Mouse (Mus musculus): ENCODE data around the gene Tspo2. TPM values are rescaled to one million over a fixed set of nuclear protein-coding genes. Genes with fewer than 3 reads are reported as not detected.
"Not testable (repeated sequence)": the region's sequence is repeated elsewhere in the genome, so short reads cannot be mapped to it uniquely, and the experiment has no call there.

Gene Tspo2
- not detected for total RNA-seq (2021)

DNA sequence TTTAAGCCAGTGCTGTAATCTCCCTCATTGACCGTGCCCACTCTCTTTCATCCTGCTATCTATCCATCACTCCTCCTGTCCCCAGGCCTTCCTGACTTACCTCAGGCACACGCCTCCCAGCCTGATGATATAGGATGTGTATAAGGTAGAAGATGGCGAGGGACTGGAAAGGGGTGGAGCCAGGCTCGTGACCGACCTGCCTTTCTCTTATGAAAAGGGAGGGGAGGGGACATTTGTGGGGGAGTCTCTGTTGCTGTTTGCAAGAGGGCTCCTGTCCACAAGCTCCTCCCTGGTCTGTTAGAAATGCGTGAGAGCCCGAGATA is at the start of gene Tspo2:
TSS of gene Tspo2 (minus strand) at position 170 of the 323 bp plus-strand sequence.
- no peak for DNase-seq (ENCODE audit: low spot score in 2 of 2)
- intact Hi-C loops (cut with DNase I) = no loop called here

DNA sequence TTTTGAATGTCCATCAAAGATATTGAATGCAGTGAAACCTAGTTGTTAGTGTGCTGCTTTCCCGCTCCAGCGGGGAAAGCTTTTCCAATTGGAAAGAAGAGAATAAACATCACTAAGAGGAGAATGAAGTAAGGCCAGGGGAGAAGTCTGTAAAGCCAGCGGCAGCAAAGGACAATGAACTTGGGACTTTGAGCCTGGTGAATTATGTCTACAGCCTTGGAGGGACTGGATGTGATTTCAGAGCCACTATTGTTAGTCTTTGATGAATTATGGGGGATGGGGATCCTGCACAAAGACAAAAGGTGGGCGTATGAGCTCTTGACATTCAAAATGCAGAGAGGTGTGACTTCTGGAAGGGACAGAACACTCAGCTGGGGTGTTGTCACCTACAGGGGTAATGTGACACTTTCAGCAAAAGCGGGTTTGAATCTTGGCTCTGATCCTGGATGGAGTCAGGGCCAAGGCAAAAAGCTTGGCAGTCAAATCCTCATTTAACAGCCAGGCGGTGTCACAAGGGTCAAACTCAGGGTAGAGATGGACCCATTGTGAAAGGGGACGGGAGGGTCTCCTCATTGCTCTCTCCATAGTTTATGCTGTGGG is 49.6 kb upstream of the Tspo2 start:
- DNase-seq (ENCODE audit: low spot score in 2 of 2) = no peak
- intact Hi-C loops (cut with DNase I) = no loop called here

DNA sequence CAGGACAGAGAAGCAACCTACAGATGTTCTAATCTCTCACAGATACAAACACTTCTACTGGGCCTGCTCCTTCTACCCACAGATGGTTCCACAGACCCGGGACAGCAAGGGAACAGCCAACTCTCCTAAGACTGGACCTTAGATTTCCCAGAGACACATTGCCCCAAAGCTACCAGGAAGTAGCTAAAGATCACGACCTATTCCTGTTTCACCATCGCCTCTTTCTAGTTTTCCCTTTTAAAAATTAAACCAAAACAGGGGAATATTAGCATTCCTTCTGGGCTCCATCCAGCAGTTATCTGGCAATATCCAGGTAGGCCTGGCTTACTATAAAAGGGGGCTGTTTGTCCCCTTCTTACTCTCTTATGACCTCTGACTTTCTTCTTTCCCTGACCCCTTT is 46.7 kb upstream of the Tspo2 start:
- DNase-seq (ENCODE audit: low spot score in 2 of 2) = no peak
- intact Hi-C loops (cut with DNase I) = no loop called here

DNA sequence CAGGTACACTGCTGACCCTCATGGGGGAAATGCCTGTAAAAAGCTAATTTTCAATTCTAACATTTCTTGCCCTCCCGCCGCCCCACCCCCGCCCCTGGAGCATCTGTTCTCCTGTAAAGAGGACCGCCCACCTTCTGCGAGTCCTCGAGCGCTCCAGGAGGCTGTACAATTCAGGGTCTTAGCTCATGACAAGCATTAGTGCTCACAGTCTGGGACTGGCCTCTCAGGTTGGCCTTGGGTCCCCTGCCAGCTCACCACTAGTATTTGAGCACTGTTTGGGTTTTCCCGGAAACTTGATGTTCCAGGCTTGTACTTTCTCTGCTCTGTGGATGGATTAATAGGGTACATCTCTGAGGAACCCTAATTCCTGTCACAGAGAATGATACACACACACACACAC is 42.7 kb upstream of the Tspo2 start:
- intact Hi-C loops (cut with DNase I) = no loop called here
- DNase-seq (ENCODE audit: low spot score in 2 of 2) = no peak

DNA sequence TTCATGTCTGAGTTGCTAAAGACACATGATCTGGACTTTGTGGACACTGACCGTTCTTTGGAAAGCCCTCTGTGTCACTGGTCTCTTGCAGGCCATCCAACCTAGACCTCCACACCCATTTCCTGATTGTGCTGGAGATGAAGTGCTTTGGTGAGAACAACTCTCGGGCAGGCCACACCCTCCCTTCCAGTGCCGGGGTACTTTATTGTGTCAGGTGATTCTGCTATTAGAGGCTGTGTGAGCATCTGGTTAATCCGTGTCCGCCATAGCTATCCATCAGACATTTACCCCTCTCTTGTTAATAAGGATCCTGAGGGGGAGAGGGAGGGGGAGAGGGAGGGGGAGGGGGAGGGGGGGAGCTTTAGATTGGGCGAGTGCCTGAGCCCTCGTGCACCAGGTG is 42.3 kb upstream of the Tspo2 start:
- intact Hi-C loops (cut with DNase I) = no loop called here
- no peak for DNase-seq (ENCODE audit: low spot score in 2 of 2)

DNA sequence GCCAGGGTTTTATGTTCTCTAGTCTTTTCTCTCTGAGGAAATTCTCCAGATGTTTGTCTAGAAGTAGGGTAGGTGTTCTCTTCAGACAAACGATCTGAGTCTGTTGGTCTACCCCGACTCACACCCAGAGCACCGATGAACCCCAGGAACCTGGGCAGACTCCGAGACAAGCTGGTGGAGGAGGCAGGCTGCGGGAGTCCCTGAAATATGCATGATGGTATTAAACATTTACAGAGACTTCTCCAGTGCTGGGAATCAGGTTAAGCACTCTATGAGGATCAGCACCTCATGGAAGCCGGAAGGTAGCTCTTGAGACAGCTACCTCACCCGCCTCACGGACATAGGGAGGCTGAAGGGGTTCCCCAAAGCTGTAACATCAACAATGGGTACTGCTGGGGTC is 41.3 kb upstream of the Tspo2 start:
- intact Hi-C loops (cut with DNase I) = no loop called here

DNA sequence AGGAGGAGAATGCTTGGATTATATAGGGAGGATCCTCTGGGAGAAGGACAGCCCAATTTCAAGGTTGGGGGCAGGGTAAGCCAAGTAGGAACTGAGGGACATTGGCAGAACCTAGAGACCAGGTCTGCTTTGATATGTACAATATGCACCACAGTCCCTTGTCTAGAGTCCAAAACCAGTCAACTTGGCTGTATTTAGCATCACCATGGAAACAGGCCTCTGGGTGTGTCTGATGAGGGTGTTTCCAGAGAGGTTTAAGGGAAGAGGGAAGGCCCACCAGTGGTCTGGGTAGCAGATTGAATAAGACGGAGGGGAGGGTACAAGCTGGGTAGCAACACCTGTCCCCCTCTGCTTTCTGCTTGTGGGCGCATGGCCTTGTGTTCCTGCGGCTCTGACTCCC is 38.1 kb upstream of the Tspo2 start:
- no peak for DNase-seq (ENCODE audit: low spot score in 2 of 2)
- intact Hi-C loops (cut with DNase I) = no loop called here

More for the DNA sequence above, 41.3 kb upstream of the Tspo2 start:
- DNase-seq (ENCODE audit: low spot score in 2 of 2) = no peak

DNA sequence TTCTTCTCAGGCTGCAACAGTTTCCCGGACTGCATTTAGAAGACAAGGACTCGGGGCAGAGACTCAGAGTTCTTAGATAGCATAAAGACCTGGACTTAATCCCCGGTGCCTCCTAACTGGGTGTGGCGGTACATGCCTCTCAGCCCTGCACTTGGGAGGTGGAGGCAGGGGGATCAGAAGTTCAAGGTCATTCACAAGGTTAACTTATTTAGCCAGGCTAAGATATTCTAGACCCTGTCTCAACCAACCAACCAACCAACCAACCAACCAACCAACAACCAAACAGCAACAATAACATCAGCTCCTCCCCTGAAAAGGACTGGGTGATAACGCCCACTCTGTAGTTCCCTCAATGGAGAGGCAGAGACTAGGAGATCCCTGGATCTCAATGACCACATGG is 32.9 kb upstream of the Tspo2 start:
- intact Hi-C loops (cut with DNase I) = no loop called here
- no peak for DNase-seq (ENCODE audit: low spot score in 2 of 2)

DNA sequence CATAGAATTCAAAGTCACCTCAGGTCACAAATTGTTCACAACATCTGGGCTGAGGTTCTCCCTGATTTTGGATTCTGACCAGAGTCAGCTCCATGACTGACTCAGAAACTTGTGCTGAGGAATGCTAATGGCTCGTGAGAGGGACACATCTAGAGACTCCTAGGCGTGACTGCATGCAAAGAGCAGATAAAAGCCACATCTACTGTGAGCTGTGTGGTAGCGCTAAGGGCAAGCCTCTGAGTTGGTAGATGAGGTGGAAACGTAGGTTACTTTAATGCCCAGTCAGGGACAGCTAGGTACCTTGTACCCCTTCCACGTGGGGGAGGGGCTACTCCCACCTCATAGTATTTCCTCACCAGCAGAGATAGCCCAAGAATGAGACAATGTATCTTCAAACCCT is 32.4 kb upstream of the Tspo2 start:
- DNase-seq (ENCODE audit: low spot score in 2 of 2) = no peak
- intact Hi-C loops (cut with DNase I) = no loop called here

DNA sequence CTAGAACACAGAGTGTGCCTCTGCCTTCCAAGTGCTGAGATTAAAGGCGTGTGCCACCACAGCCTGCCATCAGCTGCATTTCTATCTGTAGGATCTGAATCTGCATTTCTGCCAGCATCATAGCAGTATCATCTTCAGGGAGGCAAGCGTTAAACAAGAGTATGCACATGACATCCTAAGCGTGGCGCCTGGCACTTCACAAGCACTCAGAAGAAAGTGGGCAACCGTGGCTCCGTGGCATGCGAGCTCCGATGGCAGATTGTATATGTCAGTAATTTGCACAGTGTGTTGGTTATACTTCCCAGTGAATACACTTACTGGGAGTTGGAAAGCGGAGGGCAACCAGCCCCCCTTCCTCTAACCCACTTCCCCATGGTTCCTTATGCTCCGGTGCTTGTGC is 28.6 kb upstream of the Tspo2 start:
- intact Hi-C loops (cut with DNase I) = no loop called here
- DNase-seq (ENCODE audit: low spot score in 2 of 2) = peak in 1 of 2 experiments; percentile 14

DNA sequence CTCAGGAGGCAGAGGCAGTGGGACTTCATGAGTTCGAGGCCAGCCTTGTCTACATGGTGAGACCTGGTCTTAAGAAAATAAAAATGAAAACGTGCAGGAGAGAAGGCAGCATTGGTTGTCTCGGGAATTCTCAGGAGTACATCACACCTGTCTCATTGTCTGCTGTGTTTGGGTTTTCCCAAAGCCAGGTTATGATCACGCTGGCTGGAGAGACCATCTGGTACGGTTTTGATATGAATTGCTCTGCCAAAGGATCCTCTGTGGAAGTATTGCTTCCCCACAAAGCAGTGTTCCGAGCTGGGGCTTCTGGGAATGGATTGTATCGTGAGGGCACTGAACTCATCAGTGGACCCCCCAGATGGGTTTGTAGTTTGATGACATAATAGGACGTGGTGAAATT is 24.1 kb upstream of the Tspo2 start:
- no peak for DNase-seq (ENCODE audit: low spot score in 2 of 2)
- intact Hi-C loops (cut with DNase I) = no loop called here

DNA sequence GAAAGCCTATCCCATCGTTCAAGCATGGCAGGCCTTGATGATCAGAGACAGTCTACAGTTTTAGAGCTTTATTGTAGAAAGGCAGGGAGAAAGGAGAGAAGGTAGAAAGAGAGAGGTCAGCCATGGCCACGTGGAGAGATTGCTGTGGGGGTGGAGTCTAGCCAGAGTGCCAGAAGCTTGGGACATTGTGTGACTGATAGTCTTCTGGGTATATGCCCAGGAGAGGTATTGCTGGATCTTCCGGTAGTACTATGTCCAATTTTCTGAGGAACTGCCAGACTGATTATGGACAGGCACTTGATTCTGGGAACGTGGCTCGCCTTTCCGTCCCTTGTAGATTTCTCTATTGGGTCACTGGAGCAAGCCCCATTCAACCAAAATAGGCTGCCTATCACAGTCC is 23.0 kb upstream of the Tspo2 start:
- intact Hi-C loops (cut with DNase I); DNase-seq (ENCODE audit: low spot score in 2 of 2): not testable (repeated sequence)

DNA sequence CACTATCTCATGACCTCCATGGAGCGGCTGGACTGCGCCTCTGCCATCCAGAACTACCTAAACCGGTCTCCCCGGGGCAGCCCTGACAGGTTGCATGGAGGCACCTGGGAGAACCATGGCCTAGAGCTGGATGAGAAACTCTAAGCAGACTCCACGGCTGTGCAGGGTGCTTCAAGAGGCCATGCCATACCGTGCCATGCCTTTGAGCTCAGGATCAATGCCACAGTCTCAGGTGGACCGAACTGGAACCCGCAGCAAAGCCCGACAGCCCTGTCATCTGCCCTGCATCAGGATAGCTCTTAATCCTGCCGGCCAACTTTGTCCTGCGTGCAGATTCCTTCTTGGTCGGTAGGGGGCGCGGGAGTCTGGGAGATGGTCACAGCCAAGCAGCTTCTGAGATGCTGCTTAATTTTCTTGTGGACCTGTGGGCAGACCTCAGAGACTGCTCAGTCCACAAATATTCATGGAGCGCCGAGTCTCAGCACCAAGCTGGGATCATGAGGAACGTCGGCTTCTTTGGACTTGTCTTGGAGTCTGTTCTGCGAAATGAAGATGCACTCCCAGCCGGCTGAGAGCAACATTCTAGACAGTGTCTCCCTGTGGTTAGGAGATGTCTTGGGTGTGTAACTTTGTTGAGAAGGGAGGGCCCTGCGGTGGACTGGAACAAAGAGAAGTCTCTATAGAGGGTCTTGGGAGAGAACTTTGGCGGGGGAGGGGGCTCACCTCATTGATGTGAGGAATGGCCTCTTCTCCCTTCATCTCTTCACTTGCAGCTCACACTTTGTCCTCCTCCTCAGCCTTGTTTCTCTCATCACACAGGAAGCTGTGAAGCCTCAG is 16.3 kb upstream of the Tspo2 start:
- peak; percentile 86 to 90 for DNase-seq (ENCODE audit: low spot score in 2 of 2)
- intact Hi-C loops (cut with DNase I) = loop anchor here (1.0 to 5.0 kb wide), 4 partner anchors 135 to 935 kb away; partner anchors contain the start of gene Lrfn2

DNA sequence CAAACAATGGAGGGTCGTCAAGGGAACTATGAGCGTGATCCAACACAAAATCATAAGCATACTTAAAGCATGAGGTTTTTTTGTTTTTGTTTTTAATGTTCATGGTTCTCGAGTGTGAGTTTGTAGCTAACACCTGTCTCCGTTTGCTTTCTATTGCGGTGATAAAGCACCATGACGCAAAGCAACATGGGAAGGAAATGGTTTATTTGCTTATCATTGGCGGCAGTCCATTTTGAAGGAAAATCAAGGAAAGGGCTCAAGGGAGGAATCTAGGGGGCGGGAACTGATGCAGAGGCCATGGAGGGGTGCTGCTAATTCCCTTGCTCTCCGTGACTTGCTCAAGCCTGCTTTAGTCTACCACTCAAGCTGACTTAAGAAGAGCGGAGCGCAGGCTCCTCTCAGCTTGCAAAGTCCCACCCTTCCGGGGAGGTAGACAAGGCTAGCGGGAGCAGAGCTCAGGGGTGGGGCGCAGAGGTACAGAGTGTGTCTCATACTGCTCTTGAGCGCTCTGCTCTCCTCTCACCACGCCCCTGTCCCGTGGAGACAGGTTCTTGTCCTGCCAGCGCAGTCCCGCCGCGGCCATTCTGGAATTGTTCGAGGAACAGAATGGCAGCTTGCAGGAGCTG is 15.6 kb upstream of the Tspo2 start:
- intact Hi-C loops (cut with DNase I) = loop anchor here (1.0 to 5.0 kb wide), 4 partner anchors 135 to 935 kb away; partner anchors contain the start of gene Lrfn2
- DNase-seq (ENCODE audit: low spot score in 2 of 2) = no peak

DNA sequence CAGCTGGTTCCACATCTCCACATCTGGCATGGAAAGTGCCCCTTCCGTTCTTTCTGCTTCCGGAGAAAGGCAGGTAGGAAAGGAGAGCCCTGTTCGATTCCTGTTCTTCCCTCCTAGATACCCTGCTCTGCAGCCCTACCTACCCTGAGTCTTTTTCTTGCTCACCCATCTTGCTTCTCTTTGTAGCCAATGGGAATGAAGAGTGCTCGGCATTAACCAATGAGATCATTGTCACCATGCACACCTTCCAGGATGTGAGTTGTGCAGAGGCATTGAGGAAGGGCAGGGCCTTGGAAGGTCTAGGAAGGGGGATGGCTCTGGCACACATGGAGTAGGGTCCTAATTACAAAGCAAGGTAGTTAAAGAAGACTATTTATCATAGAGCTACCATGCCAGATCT is 12.1 kb upstream of the Tspo2 start:
- intact Hi-C loops (cut with DNase I) = no loop called here
- no peak for DNase-seq (ENCODE audit: low spot score in 2 of 2)

DNA sequence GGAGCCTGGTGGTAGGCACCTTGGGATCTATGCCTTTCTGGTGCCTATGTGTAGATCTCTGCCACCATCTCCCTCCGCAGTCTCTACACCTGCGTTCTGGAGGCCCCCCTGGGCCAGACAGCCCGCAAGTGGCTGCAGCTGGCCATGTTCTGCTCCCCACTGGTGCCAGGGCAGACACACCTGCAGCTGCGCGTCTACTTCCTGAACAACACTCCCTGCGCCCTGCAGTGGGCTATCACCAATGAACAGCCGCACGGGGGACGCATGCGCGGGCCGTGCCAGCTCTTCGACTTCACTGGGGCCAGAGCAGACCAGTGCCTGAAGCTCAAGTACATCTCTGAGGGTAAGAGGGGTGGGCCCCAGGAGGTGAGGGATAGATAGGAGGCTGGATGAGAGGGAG is 10.8 kb upstream of the Tspo2 start:
- intact Hi-C loops (cut with DNase I) = no loop called here
- no peak for DNase-seq (ENCODE audit: low spot score in 2 of 2)

DNA sequence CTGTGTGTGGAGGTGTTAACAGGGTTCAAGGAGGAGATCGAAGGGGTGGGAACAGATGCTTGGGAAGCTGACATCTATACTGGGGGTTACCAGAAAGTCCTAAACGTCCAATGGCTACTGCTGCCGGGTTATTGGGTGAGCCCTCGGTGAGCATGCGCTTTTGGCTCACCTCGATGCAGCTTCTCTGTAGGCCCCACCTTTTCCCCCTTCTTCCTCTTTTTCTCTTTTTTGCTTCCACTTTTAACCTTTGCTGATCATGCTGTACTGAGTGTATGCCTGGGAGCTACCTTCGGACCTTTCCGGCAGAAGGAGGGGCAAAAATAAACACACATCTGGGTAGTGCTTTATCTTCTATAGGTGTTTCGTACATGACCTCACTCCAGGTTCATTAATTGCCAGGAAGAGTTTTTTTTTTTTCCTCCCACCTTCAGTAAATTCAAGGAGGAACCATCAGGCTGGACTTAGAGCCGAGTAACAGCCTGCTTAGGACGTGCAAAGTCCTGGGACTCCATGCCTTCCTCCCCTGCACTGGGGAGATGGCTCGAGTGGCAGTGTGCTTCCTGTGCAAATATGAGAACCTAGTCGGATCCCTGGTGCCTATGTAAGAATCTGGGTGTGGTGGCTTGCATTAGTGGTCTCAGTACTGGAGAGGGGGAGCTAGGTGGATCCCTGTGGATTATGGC is 6.8 kb upstream of the Tspo2 start:
- intact Hi-C loops (cut with DNase I) = no loop called here
- DNase-seq (ENCODE audit: low spot score in 2 of 2) = no peak

DNA sequence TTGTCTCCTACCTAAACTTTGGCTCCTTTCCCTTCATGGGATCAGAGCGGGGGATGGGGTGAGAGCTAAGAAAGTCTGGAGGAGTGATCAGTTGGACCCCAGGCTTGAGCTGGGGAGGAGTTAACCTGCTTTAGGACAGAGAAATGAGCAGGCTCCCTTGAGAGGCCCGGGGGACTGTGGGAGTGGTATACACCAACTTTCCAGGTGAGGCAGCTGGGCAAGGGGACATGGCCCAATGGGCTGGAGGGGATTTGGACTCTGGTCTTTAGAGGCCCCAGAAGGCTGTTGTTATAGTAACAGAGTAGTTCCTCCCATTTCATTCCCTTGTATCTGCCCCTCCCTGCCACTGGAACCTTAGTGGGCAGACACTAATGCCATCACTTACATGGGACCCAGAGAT is 4.6 kb upstream of the Tspo2 start:
- no peak for DNase-seq (ENCODE audit: low spot score in 2 of 2)
- intact Hi-C loops (cut with DNase I) = no loop called here

DNA sequence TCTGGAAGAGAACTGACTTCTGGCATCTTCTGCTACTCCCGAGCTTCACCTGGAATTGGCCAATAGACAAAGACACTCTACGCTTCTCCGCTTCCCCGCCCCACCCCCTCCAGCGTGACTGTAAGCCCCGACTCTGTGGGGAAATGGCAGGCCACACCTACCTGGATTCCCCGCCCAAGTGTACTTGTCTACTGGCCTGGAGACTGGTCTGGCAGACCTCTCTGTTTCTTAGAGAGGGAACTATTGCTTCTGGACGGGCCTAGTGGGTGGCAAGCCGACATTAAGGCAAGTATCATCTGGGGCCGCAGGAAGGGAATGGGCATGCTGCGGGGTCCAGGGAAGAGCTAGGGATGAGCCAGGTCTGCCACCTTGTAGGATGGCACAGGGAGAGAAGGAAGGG is 3.4 kb upstream of the Tspo2 start, which contains the start of gene Unc5cl:
TSS of gene Unc5cl (plus strand) at position 214 of the 400 bp plus-strand sequence.
- intact Hi-C loops (cut with DNase I) = no loop called here
- DNase-seq (ENCODE audit: low spot score in 2 of 2) = no peak

DNA sequence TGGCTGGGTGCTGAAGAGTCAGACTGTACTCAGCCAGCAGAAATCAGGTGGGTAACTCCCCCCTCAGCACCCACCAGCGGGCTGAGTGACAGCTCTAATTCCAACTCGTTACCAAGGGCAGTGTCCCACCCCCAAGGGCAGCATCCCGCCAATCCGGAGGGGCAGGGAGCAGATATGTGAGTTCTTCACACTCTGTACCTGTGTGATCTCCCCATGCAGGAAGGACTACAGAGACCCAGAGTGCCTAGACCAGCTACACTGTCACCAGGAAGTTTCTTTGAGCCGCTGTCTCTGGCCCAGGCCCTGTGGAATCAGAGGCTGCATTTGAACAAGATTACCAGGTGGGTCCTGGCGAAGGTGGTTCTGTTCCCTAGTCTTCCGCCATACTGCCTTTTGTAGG is 2.9 kb upstream of the Tspo2 start:
- intact Hi-C loops (cut with DNase I) = no loop called here
- DNase-seq (ENCODE audit: low spot score in 2 of 2) = no peak

Data from left cerebral cortex, postnatal 25 days (tissue).